Mouse (Mus musculus) myocyte (in vitro differentiated cells): ENCODE measurements around the gene Lkaaear1. TPM values are rescaled to one million over a fixed set of nuclear protein-coding genes. Genes with fewer than 3 reads are reported as not detected.

Experiments
- H3K27me3 ChIP-seq: one replicate; pipeline ENCODE4 v1.6.1; 2011; ENCODE audit not compliant: control insufficient read depth, insufficient read depth, insufficient read length
- H3K36me3 ChIP-seq: one replicate; pipeline ENCODE4 v1.6.1; 2011; ENCODE audit not compliant: control insufficient read depth, insufficient read depth
- H3K4me2 ChIP-seq: one replicate; pipeline ENCODE4 v1.6.1; 2011; ENCODE audit warnings: low read depth, control low read depth
- H3K4me3 ChIP-seq: one replicate; pipeline ENCODE4 v1.5.1; 2011; ENCODE audit warnings: mild to moderate bottlenecking, control low read depth, moderate library complexity
- H3K79me2 ChIP-seq: one replicate; pipeline ENCODE4 v1.6.1; 2011; ENCODE audit not compliant: control insufficient read depth, insufficient read depth
- H3ac ChIP-seq: one replicate; pipeline ENCODE4 v1.6.1; 2011; ENCODE audit not compliant: control insufficient read depth, insufficient read length
- CEBPB ChIP-seq: IDR thresholded peaks from 2 replicates; pipeline ENCODE4 v1.6.1; 2011; ENCODE audit warnings: mild to moderate bottlenecking, moderate library complexity; ENCODE audit not compliant: poor library complexity, insufficient read depth, severe bottlenecking
- E2F4 ChIP-seq: IDR thresholded peaks from one replicate; pipeline ENCODE4 v1.6.1; 2011; ENCODE audit warnings: mild to moderate bottlenecking, control low read depth, moderate library complexity; ENCODE audit not compliant: insufficient read depth
- MAX ChIP-seq: IDR thresholded peaks from one replicate; pipeline ENCODE4 v1.6.1; 2011; ENCODE audit warnings: low read depth, mild to moderate bottlenecking, control low read depth
- MYOD1 ChIP-seq, 3 experiments: IDR thresholded peaks; one replicate each; pipeline ENCODE4 v1.6.1; 2011; ENCODE audit warnings: control low read depth in 2 of 3, low read depth in 2 of 3, mild to moderate bottlenecking in 2 of 3, moderate library complexity in 1 of 3; ENCODE audit not compliant: insufficient read length in 2 of 3, control insufficient read depth in 1 of 3
- MYOG ChIP-seq, 3 experiments: IDR thresholded peaks; one replicate each; pipeline ENCODE4 v1.6.1; 2011; ENCODE audit warnings: control low read depth in 2 of 3, low read depth in 2 of 3, mild to moderate bottlenecking in 2 of 3; ENCODE audit not compliant: insufficient read length in 2 of 3, control insufficient read depth in 1 of 3, insufficient read depth in 1 of 3
- POLR2A ChIP-seq: IDR thresholded peaks from one replicate; pipeline ENCODE4 v1.6.1; 2011; ENCODE audit warnings: low read depth, mild to moderate bottlenecking, control low read depth, moderate library complexity; ENCODE audit not compliant: insufficient read length
- POLR2AphosphoS2 ChIP-seq: IDR thresholded peaks from one replicate; pipeline ENCODE4 v1.6.1; 2011; ENCODE audit warnings: low read depth, control low read depth; ENCODE audit not compliant: insufficient read length
- REST ChIP-seq: IDR thresholded peaks from one replicate; pipeline ENCODE4 v1.6.1; 2011; ENCODE audit warnings: mild to moderate bottlenecking, control low read depth, moderate library complexity; ENCODE audit not compliant: insufficient read depth, insufficient read length
- SRF ChIP-seq: IDR thresholded peaks from one replicate; pipeline ENCODE4 v1.6.1; 2011; ENCODE audit warnings: low read depth; ENCODE audit not compliant: control insufficient read depth, insufficient read length
- TCF12 ChIP-seq: IDR thresholded peaks from one replicate; pipeline ENCODE4 v1.6.1; 2011; ENCODE audit warnings: mild to moderate bottlenecking, control low read depth; ENCODE audit not compliant: poor library complexity, insufficient read depth, severe bottlenecking
- TCF3 ChIP-seq: IDR thresholded peaks from one replicate; pipeline ENCODE4 v1.6.1; 2011; ENCODE audit warnings: low read depth, control low read depth; ENCODE audit not compliant: insufficient read length
- USF1 ChIP-seq: IDR thresholded peaks from one replicate; pipeline ENCODE4 v1.6.1; 2011; ENCODE audit warnings: low read depth, mild to moderate bottlenecking, control low read depth, moderate library complexity
- polyA plus RNA-seq: library from polyadenylated mRNA; unstranded; fragments of >200 nt; fragmentation: generic; extraction: Trizol; gene quantifications from one replicate; pipeline ENCODE4 v1.2.1, GENCODE M21; 2012; ENCODE audit warnings: missing spikeins

Lkaaear1 gene
- polyA plus RNA-seq, 1 experiment, result not detected

- Histone ChIP-seq H3K36me3 (peaks cover 53% of the 10 kb centered on the region), H3K4me3 (no peak overlapping the region), H3ac (no peak overlapping the region), H3K79me2 (no peaks in the 10 kb centered on the region), H3K4me2 (no peak overlapping the region), H3K27me3 (no peaks in the 10 kb centered on the region)
- no peak for TF ChIP-seq MYOG (IDR thresholded peaks at IDR 0.05; ENCODE audit: control insufficient read depth in 1 of 3, insufficient read depth in 1 of 3, insufficient read length in 2 of 3, low read depth in 2 of 3)
- TF ChIP-seq TCF3, result no peak
- no peak for TF ChIP-seq TCF12
- TF ChIP-seq POLR2AphosphoS2, result no peak
- TF ChIP-seq SRF, result no peak
- no peak for TF ChIP-seq USF1
- no peak for TF ChIP-seq MAX
- TF ChIP-seq REST, result no peak
- TF ChIP-seq MYOD1 (IDR thresholded peaks at IDR 0.05; ENCODE audit: control insufficient read depth in 1 of 3, insufficient read length in 2 of 3, low read depth in 2 of 3), result no peak
- no peak for TF ChIP-seq POLR2A
- no peak for TF ChIP-seq CEBPB
- no peak for TF ChIP-seq E2F4
Observed at GRCm38 (mm10) chr2:181653065-181653464, 45.2 kb downstream of the Lkaaear1 start.

- peaks cover 56% of the 10 kb centered on the region for H3K36me3 ChIP-seq
- no peaks in the 10 kb centered on the region for H3K79me2 ChIP-seq
- no peak for TF ChIP-seq CEBPB
- no peak overlapping the region for H3K4me2 ChIP-seq
- no peak overlapping the region for H3ac ChIP-seq
- no peak overlapping the region for H3K4me3 ChIP-seq
- no peaks in the 10 kb centered on the region for H3K27me3 ChIP-seq
Observed at GRCm38 (mm10) chr2:181648926-181649325, 49.3 kb downstream of the Lkaaear1 start.

Other genes starting within 250 kb of the Lkaaear1 start
- gene Zbtb46, start 239.0 kb downstream of the Lkaaear1 start, polyA plus RNA-seq, result 1.3 TPM
- 0.06 TPM for gene Abhd16b, start 205.2 kb downstream of the Lkaaear1 start, polyA plus RNA-seq
- 108 TPM for gene Tpd52l2, start 201.3 kb downstream of the Lkaaear1 start, polyA plus RNA-seq
- 67.7 TPM for gene Dnajc5, start 178.0 kb downstream of the Lkaaear1 start, polyA plus RNA-seq
- 53.4 TPM for gene Uckl1, start 113.5 kb downstream of the Lkaaear1 start, polyA plus RNA-seq
- gene Prpf6, start 106.6 kb downstream of the Lkaaear1 start, polyA plus RNA-seq, result 46.0 TPM
- 7.0 TPM for gene Zfp512b, start 105.6 kb downstream of the Lkaaear1 start, polyA plus RNA-seq
- gene Samd10, start 99.2 kb downstream of the Lkaaear1 start, polyA plus RNA-seq, result 0.67 TPM
- gene Gm29797, start 41.4 kb downstream of the Lkaaear1 start, polyA plus RNA-seq, result not detected
- 0.04 TPM for gene Sox18, start 26.8 kb downstream of the Lkaaear1 start, polyA plus RNA-seq
- 3.0 TPM for gene Tcea2, start 18.1 kb downstream of the Lkaaear1 start, polyA plus RNA-seq
- 39.5 TPM for gene Rgs19, start 4.5 kb downstream of the Lkaaear1 start, polyA plus RNA-seq
- gene Oprl1, start 16.6 kb upstream of the Lkaaear1 start, polyA plus RNA-seq, result not detected
- gene Myt1, start 64.9 kb upstream of the Lkaaear1 start, polyA plus RNA-seq, result 0.28 TPM
- gene Pcmtd2, start 139.4 kb upstream of the Lkaaear1 start, polyA plus RNA-seq, result 8.5 TPM
- gene Polr3k, start 165.9 kb upstream of the Lkaaear1 start, polyA plus RNA-seq, result 12.3 TPM